Mouse (Mus musculus): Measurements from ENCODE around the gene Itpk1. TPM values are rescaled to one million over a fixed set of nuclear protein-coding genes. Genes with fewer than 3 reads are reported as not detected.
A peak's percentile ranks its signal among the peaks of the same experiment; 100 is the strongest.

Itpk1 gene
- polyA plus RNA-seq, 1 experiment: 34.2 TPM

GRCm38 (mm10) chr12:102626841-102627240 is 77.9 kb downstream of the Itpk1 start:
- WGBS: 95% methylated on average over 7 of the region's 7 CpGs
- TF ChIP-seq CTCF (IDR thresholded peaks at IDR 0.05; ENCODE audit: borderline replicate concordance, control insufficient read depth, extremely low read depth, insufficient read depth, low read length, poor library complexity): no peak
- no peak for TF ChIP-seq POLR2A (IDR thresholded peaks at IDR 0.05; ENCODE audit: control insufficient read depth, extremely low read depth, insufficient read depth, low read length, poor library complexity)
- H3K27ac ChIP-seq (ENCODE audit: control insufficient read depth, insufficient read depth, low read length): peak overlapping the region; percentile 0; the same call in 1 of the 2 replicates

GRCm38 (mm10) chr12:102625717-102626116 is 79.0 kb downstream of the Itpk1 start:
- Histone ChIP-seq H3K4me3 (ENCODE audit: control insufficient read depth, insufficient read depth, low read length) (no peak overlapping the region), H3K4me1 (replicated peaks; ENCODE audit: control insufficient read depth, insufficient read depth, low read length) (peaks cover 46% of the 10 kb centered on the region), H3K36me3 (ENCODE audit: control insufficient read depth, insufficient read depth, low read length) (no peaks in the 10 kb centered on the region), H3K27me3 (ENCODE audit: control insufficient read depth, insufficient read depth, low read length) (no peaks in the 10 kb centered on the region), H3K27ac (ENCODE audit: control insufficient read depth, insufficient read depth, low read length) (no peak overlapping the region)
- DNase-seq: no peak
- 97% methylated on average over 6 of the region's 6 CpGs for WGBS
- TF ChIP-seq CTCF (IDR thresholded peaks at IDR 0.05; ENCODE audit: borderline replicate concordance, control insufficient read depth, extremely low read depth, insufficient read depth, low read length, poor library complexity) (no peak), POLR2A (IDR thresholded peaks at IDR 0.05; ENCODE audit: control insufficient read depth, extremely low read depth, insufficient read depth, low read length, poor library complexity) (no peak)

More at GRCm38 (mm10) chr12:102626841-102627240, 77.9 kb downstream of the Itpk1 start:
- peaks cover 39% of the 10 kb centered on the region for H3K4me1 ChIP-seq (replicated peaks; ENCODE audit: control insufficient read depth, insufficient read depth, low read length)
- DNase-seq: no peak
- H3K36me3 ChIP-seq (ENCODE audit: control insufficient read depth, insufficient read depth, low read length): no peaks in the 10 kb centered on the region
- no peaks in the 10 kb centered on the region for H3K27me3 ChIP-seq (ENCODE audit: control insufficient read depth, insufficient read depth, low read length)
- H3K4me3 ChIP-seq (ENCODE audit: control insufficient read depth, insufficient read depth, low read length): no peak overlapping the region

DNA sequence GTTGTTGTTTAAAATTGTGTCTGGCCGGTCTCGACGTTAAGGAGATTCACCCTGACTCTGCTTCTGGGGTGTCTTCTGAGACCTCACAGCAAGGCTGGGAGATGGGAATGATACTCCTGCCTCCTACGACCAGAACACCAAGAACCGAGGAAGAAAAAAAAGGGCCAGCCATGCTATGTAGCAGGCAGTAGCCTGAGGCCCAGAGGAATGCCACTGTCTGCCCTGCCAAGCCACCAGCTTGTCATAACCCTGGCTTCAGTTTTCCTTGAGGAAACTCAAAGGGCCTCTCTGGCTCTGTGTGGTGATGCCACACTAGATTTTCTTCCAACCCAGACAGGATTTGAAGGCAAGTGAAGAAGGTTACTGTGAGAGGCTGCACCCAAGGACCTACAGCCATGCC is 79.6 kb downstream of the Itpk1 start:
- no peaks in the 10 kb centered on the region for H3K27me3 ChIP-seq (ENCODE audit: control insufficient read depth, insufficient read depth, low read length)
- DNase-seq: no peak
- H3K4me3 ChIP-seq (ENCODE audit: control insufficient read depth, insufficient read depth, low read length): no peak overlapping the region
- no peaks in the 10 kb centered on the region for H3K36me3 ChIP-seq (ENCODE audit: control insufficient read depth, insufficient read depth, low read length)
- H3K27ac ChIP-seq (ENCODE audit: control insufficient read depth, insufficient read depth, low read length): no peak overlapping the region
- WGBS: 94% methylated on average over 5 of the region's 5 CpGs
- TF ChIP-seq POLR2A (IDR thresholded peaks at IDR 0.05; ENCODE audit: control insufficient read depth, extremely low read depth, insufficient read depth, low read length, poor library complexity): no peak
- no peak for TF ChIP-seq CTCF (IDR thresholded peaks at IDR 0.05; ENCODE audit: borderline replicate concordance, control insufficient read depth, extremely low read depth, insufficient read depth, low read length, poor library complexity)
- H3K4me1 ChIP-seq (replicated peaks; ENCODE audit: control insufficient read depth, insufficient read depth, low read length): peaks cover 47% of the 10 kb centered on the region

- TF ChIP-seq POLR2A (IDR thresholded peaks at IDR 0.05; ENCODE audit: control insufficient read depth, extremely low read depth, insufficient read depth, low read length, poor library complexity): no peak
- no peak for TF ChIP-seq CTCF (IDR thresholded peaks at IDR 0.05; ENCODE audit: borderline replicate concordance, control insufficient read depth, extremely low read depth, insufficient read depth, low read length, poor library complexity)
- H3K36me3 ChIP-seq (ENCODE audit: control insufficient read depth, insufficient read depth, low read length): no peaks in the 10 kb centered on the region
- DNase-seq: no peak
- H3K4me3 ChIP-seq (ENCODE audit: control insufficient read depth, insufficient read depth, low read length): no peak overlapping the region
- H3K4me1 ChIP-seq (replicated peaks; ENCODE audit: control insufficient read depth, insufficient read depth, low read length): peaks cover 48% of the 10 kb centered on the region
- no peak overlapping the region for H3K27ac ChIP-seq (ENCODE audit: control insufficient read depth, insufficient read depth, low read length)
- no peaks in the 10 kb centered on the region for H3K27me3 ChIP-seq (ENCODE audit: control insufficient read depth, insufficient read depth, low read length)
- 86% methylated on average over 9 of the region's 9 CpGs for WGBS
Measured at GRCm38 (mm10) chr12:102623827-102624226, 80.9 kb downstream of the Itpk1 start.

DNA sequence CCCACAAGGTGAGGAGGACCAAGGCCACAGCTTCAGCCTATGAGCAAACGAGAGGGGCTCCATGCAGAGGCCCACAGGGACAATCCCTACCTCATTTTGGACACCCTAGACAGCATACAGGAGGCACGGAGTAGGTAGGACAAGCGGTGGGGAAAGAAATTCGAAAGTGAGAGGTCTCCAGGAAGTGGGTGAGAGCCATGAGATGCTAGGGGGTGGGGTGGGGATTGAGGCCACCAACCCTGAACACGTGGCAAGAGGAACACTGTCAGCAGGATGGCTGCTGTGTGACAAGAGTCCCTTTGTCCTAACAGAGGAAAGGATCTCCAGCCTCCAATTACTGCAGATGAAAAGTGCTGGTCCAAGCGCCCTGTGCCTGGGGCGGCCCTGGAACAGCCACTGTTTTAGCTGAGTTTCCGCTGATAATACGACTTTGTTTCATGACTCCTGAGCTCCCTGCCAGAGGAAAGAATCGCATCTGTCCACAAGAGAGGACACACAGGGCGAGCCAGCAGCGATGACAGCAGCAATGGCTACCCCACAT is 82.4 kb downstream of the Itpk1 start:
- WGBS: 63% methylated on average over 12 of the region's 12 CpGs

DNA sequence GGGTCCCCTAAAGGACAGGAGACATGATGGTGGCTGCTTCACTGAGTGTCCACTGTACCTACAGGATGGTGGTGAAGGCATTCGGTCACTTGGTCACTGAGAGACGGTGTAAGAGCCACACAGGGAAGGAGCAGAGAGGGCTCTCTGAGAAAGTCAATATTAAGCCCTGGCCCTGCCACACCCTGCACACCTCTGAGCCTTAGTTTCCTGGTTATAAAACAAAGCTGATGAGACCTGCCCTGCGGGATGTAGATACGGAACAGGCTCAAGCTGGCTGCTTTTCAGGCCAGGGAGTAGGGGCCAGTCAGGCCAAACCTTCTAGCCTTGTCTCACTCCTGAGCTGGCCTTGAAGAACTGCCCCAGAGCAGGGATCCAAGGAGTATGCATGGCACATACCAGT is 82.9 kb downstream of the Itpk1 start:
- H3K27me3 ChIP-seq (ENCODE audit: control insufficient read depth, insufficient read depth, low read length): no peaks in the 10 kb centered on the region
- WGBS: 95% methylated on average over 4 of the region's 4 CpGs
- DNase-seq: no peak

More for the DNA sequence above, 82.4 kb downstream of the Itpk1 start:
- H3K36me3 ChIP-seq (ENCODE audit: control insufficient read depth, insufficient read depth, low read length): no peaks in the 10 kb centered on the region
- DNase-seq: no peak
- peaks cover 33% of the 10 kb centered on the region for H3K4me1 ChIP-seq (replicated peaks; ENCODE audit: control insufficient read depth, insufficient read depth, low read length)
- TF ChIP-seq POLR2A (IDR thresholded peaks at IDR 0.05; ENCODE audit: control insufficient read depth, extremely low read depth, insufficient read depth, low read length, poor library complexity): no peak
- TF ChIP-seq CTCF (IDR thresholded peaks at IDR 0.05; ENCODE audit: borderline replicate concordance, control insufficient read depth, extremely low read depth, insufficient read depth, low read length, poor library complexity): no peak
- H3K4me3 ChIP-seq (ENCODE audit: control insufficient read depth, insufficient read depth, low read length): no peak overlapping the region
- no peaks in the 10 kb centered on the region for H3K27me3 ChIP-seq (ENCODE audit: control insufficient read depth, insufficient read depth, low read length)
- H3K27ac ChIP-seq (ENCODE audit: control insufficient read depth, insufficient read depth, low read length): peak overlapping the region; percentile 32; the same call in 1 of the 2 replicates

More for the DNA sequence above, 82.9 kb downstream of the Itpk1 start:
- H3K4me3 ChIP-seq (ENCODE audit: control insufficient read depth, insufficient read depth, low read length): no peak overlapping the region
- H3K36me3 ChIP-seq (ENCODE audit: control insufficient read depth, insufficient read depth, low read length): no peaks in the 10 kb centered on the region
- TF ChIP-seq POLR2A (IDR thresholded peaks at IDR 0.05; ENCODE audit: control insufficient read depth, extremely low read depth, insufficient read depth, low read length, poor library complexity) (no peak), CTCF (IDR thresholded peaks at IDR 0.05; ENCODE audit: borderline replicate concordance, control insufficient read depth, extremely low read depth, insufficient read depth, low read length, poor library complexity) (no peak)
- H3K27ac ChIP-seq (ENCODE audit: control insufficient read depth, insufficient read depth, low read length): peak overlapping the region; percentile 32; the same call in 1 of the 2 replicates
- H3K4me1 ChIP-seq (replicated peaks; ENCODE audit: control insufficient read depth, insufficient read depth, low read length): peaks cover 30% of the 10 kb centered on the region
